Mouse (Mus musculus): Measurements from ENCODE around the gene Ripply2. TPM values are rescaled to one million over a fixed set of nuclear protein-coding genes. Genes with fewer than 3 reads are reported as not detected.
"Not testable (repeated sequence)": the region's sequence is repeated elsewhere in the genome, so short reads cannot be mapped to it uniquely, and the experiment has no call there.

Ripply2 gene
- polyA plus RNA-seq (2016; fragmentation: Nextera tagmentation; extraction: Ambion mirVana): 2.2 and 2.6 TPM in 2 replicates

GRCm38 (mm10) chr9:87015288-87015937 lies at the start of gene Ripply2:
Ripply2 (plus strand) TSS chr9:87015537.
- under 1% methylated on average over 65 of the region's 71 CpGs for WGBS
- ATAC-seq (ENCODE audit: low FRiP score, low read depth): peak; percentile 80

DNA sequence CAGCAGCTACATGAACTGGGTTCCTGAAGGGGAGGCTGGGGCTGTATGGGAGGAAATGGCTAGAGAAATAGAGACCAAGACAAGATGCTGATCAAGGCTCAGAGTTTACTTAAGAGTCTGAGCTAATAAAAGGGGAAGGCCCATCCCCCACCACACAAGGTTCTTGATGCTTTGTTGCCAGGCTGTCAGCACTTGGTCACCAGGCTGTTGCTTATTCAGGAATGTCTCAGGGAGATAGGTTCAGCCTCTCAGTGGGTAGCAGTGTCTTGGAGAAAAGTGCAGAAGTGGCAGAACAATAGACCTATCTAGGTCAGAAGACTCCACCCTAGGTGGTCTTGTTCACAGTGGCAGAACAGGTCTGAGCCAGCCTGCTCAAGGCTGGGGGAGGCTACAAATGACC lies 42.9 kb upstream of the Ripply2 start:
- not testable (repeated sequence) for H3K4me2 ChIP-seq (replicated peaks); H3K9me3 ChIP-seq; H3K27ac ChIP-seq (replicated peaks); H3K4me1 ChIP-seq; H3K4me3 ChIP-seq; H3K36me3 ChIP-seq; H3K27me3 ChIP-seq; ATAC-seq (ENCODE audit: low FRiP score, low read depth); H3K9ac ChIP-seq (replicated peaks)

More at GRCm38 (mm10) chr9:87015288-87015937, at the start of gene Ripply2:
- Histone ChIP-seq H3K9ac (replicated peaks) (peak within 1 kb of the TSS; percentile 65), H3K36me3 (no peaks in the 10 kb centered on the region), H3K27me3 (peaks cover 33% of the 10 kb centered on the region), H3K27ac (replicated peaks) (0 out of 2 replicates have a peak within 1 kb of the TSS, but pooled peaks have one; percentile 12), H3K4me1 (peaks cover 9% of the 10 kb centered on the region; the same call in 1 of the 2 replicates), H3K4me2 (replicated peaks) (peak within 1 kb of the TSS; percentile 86), H3K9me3 (no peaks in the 10 kb centered on the region), H3K4me3 (peak within 1 kb of the TSS; percentile 54)

DNA sequence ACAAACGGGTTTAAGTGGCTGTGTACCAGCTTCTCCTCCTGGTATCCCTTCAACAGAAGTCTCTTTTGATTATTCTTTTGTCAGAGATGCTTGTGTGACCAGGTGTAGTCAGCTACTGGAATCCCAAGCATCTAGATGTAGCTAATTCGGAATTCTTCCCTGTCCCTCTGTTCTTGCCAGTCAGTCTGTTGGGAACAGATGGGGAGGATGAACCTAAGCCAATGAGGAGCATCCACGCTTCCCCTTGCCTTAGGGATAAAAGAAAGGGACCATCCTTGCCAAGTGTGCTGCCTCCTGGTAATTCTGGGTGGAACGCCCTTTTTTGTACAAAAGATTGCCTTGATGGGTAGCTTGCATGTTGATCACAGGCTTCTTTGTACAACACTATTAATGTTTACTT lies 41.8 kb upstream of the Ripply2 start:
- ATAC-seq (ENCODE audit: low FRiP score, low read depth): no peak
- Histone ChIP-seq H3K27me3 (no peaks in the 10 kb centered on the region), H3K27ac (replicated peaks) (no peak overlapping the region), H3K4me3 (no peak overlapping the region), H3K4me2 (replicated peaks) (no peak overlapping the region), H3K36me3 (no peaks in the 10 kb centered on the region), H3K9me3 (no peaks in the 10 kb centered on the region), H3K9ac (replicated peaks) (no peak overlapping the region), H3K4me1 (no peaks in the 10 kb centered on the region)
- WGBS: 72% methylated on average over 4 of the region's 4 CpGs

DNA sequence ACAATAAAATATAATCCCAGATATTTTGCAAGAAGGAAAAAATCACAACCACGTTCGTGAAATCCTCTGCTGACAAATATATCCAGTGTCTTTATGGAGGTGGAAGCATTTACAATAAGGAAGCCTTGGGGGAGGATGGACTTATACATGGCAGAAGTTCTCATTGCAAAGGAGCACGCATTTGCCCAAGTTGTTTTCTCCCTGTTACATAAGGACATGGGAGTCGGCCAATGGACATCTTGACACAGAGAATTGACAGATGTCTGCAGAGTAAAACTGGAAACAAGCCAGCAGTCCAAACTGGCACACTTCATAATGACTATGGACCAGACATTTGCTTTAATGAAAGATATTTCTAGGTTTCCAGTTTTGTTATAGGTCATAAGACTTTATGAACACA lies 38.4 kb upstream of the Ripply2 start:
- WGBS: 87% methylated on average over 4 of the region's 4 CpGs
- H3K9ac ChIP-seq (replicated peaks): no peak overlapping the region
- H3K36me3 ChIP-seq: no peaks in the 10 kb centered on the region
- H3K4me1 ChIP-seq: no peaks in the 10 kb centered on the region
- H3K27me3 ChIP-seq: no peaks in the 10 kb centered on the region
- no peak for ATAC-seq (ENCODE audit: low FRiP score, low read depth)
- no peaks in the 10 kb centered on the region for H3K9me3 ChIP-seq
- H3K27ac ChIP-seq (replicated peaks): no peak overlapping the region
- H3K4me2 ChIP-seq (replicated peaks): no peak overlapping the region
- H3K4me3 ChIP-seq: no peak overlapping the region

GRCm38 (mm10) chr9:86978257-86978907 lies 37.0 kb upstream of the Ripply2 start:
- H3K9ac ChIP-seq (replicated peaks): no peak overlapping the region
- no peak overlapping the region for H3K27ac ChIP-seq (replicated peaks)
- no peak for ATAC-seq (ENCODE audit: low FRiP score, low read depth)
- no peaks in the 10 kb centered on the region for H3K9me3 ChIP-seq
- H3K27me3 ChIP-seq: no peaks in the 10 kb centered on the region
- H3K36me3 ChIP-seq: no peaks in the 10 kb centered on the region
- no peak overlapping the region for H3K4me3 ChIP-seq
- no peaks in the 10 kb centered on the region for H3K4me1 ChIP-seq
- WGBS: 81% methylated on average over 7 of the region's 7 CpGs
- H3K4me2 ChIP-seq (replicated peaks): no peak overlapping the region

GRCm38 (mm10) chr9:86980048-86980447 lies 35.3 kb upstream of the Ripply2 start:
- Histone ChIP-seq H3K9me3 (no peaks in the 10 kb centered on the region), H3K36me3 (no peaks in the 10 kb centered on the region), H3K9ac (replicated peaks) (no peak overlapping the region), H3K27ac (replicated peaks) (no peak overlapping the region), H3K27me3 (no peaks in the 10 kb centered on the region), H3K4me2 (replicated peaks) (no peak overlapping the region), H3K4me1 (no peaks in the 10 kb centered on the region), H3K4me3 (no peak overlapping the region)
- no peak for ATAC-seq (ENCODE audit: low FRiP score, low read depth)

- no peak overlapping the region for H3K27ac ChIP-seq (replicated peaks)
- ATAC-seq (ENCODE audit: low FRiP score, low read depth): no peak
- no peaks in the 10 kb centered on the region for H3K36me3 ChIP-seq
- H3K9me3 ChIP-seq: no peaks in the 10 kb centered on the region
- H3K4me1 ChIP-seq: no peaks in the 10 kb centered on the region
- H3K4me2 ChIP-seq (replicated peaks): no peak overlapping the region
- H3K27me3 ChIP-seq: no peaks in the 10 kb centered on the region
- H3K9ac ChIP-seq (replicated peaks): no peak overlapping the region
- 54% methylated on average over 2 of the region's 2 CpGs for WGBS
- H3K4me3 ChIP-seq: no peak overlapping the region
Observed at GRCm38 (mm10) chr9:86980942-86981341, 34.4 kb upstream of the Ripply2 start.

- Histone ChIP-seq H3K27me3 (no peaks in the 10 kb centered on the region), H3K36me3 (no peaks in the 10 kb centered on the region), H3K4me2 (replicated peaks) (no peak overlapping the region), H3K9ac (replicated peaks) (no peak overlapping the region), H3K9me3 (no peaks in the 10 kb centered on the region), H3K27ac (replicated peaks) (no peak overlapping the region), H3K4me1 (no peaks in the 10 kb centered on the region), H3K4me3 (no peak overlapping the region)
- ATAC-seq (ENCODE audit: low FRiP score, low read depth): 0 out of 2 replicates have a peak, but pooled peaks have one; percentile 44
- 25% methylated on average over 10 of the region's 10 CpGs for WGBS
Observed at GRCm38 (mm10) chr9:86981551-86981950, 33.8 kb upstream of the Ripply2 start.

DNA sequence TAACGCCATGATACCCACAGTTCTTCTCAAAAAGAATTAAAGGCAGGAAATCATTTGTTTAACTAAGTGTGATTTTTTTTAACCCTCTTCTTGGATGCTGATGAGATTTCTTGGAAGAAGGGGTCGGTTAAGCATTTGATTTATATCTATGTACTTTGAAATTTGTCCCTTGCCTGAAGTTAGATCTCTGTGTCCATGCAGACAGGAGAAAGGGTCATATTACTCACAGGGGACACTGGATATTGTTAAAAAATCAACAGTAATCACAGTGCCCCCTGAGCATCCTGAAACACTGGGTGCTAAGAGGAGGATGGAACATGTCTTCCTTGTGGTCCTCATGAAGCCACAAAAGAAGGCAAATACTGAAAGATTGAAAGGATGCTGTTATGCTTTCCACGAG lies 30.8 kb upstream of the Ripply2 start:
- no peak for ATAC-seq (ENCODE audit: low FRiP score, low read depth)

DNA sequence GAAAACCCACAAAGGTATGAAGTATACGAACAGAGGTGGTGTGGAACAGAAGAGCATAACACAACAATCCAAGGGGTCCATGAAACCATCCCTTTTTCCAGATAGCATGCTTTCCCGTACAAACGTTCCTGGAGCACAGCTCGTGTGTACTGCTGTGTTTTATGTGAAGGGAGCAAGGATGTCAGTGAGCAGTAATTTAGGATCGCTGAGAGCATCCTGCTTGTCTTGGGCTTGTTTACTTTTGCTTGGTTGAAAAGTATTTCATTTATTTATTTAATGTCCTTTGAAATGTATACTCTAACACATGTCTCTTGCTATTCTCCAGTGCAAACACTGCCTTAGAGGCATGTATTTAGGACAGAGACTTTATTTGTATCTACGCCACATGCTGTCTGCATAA lies 30.2 kb upstream of the Ripply2 start:
- Histone ChIP-seq H3K9ac (replicated peaks) (no peak overlapping the region), H3K36me3 (no peaks in the 10 kb centered on the region), H3K27ac (replicated peaks) (no peak overlapping the region), H3K4me1 (no peaks in the 10 kb centered on the region), H3K4me2 (replicated peaks) (no peak overlapping the region), H3K4me3 (no peak overlapping the region), H3K27me3 (no peaks in the 10 kb centered on the region), H3K9me3 (no peaks in the 10 kb centered on the region)
- no peak for ATAC-seq (ENCODE audit: low FRiP score, low read depth)
- 81% methylated on average over 6 of the region's 6 CpGs for WGBS

More for the DNA sequence above, 30.8 kb upstream of the Ripply2 start:
- no peaks in the 10 kb centered on the region for H3K4me1 ChIP-seq
- no peaks in the 10 kb centered on the region for H3K27me3 ChIP-seq
- H3K4me2 ChIP-seq (replicated peaks): no peak overlapping the region
- H3K27ac ChIP-seq (replicated peaks): no peak overlapping the region
- H3K36me3 ChIP-seq: no peaks in the 10 kb centered on the region
- no peak overlapping the region for H3K4me3 ChIP-seq
- no peaks in the 10 kb centered on the region for H3K9me3 ChIP-seq
- H3K9ac ChIP-seq (replicated peaks): no peak overlapping the region
- WGBS: 84% methylated on average over 3 of the region's 3 CpGs

GRCm38 (mm10) chr9:86986703-86987296 lies 28.5 kb upstream of the Ripply2 start:
- Histone ChIP-seq H3K27me3 (no peaks in the 10 kb centered on the region), H3K9ac (replicated peaks) (no peak overlapping the region), H3K36me3 (no peaks in the 10 kb centered on the region), H3K9me3 (no peaks in the 10 kb centered on the region), H3K4me2 (replicated peaks) (no peak overlapping the region), H3K27ac (replicated peaks) (no peak overlapping the region), H3K4me1 (no peaks in the 10 kb centered on the region), H3K4me3 (no peak overlapping the region)
- 70% methylated on average over 7 of the region's 7 CpGs for WGBS
- ATAC-seq (ENCODE audit: low FRiP score, low read depth): no peak; the same call in 1 of the 2 replicates

- H3K9ac ChIP-seq (replicated peaks): no peak overlapping the region
- ATAC-seq (ENCODE audit: low FRiP score, low read depth): no peak
- H3K27ac ChIP-seq (replicated peaks): no peak overlapping the region
- no peak overlapping the region for H3K4me3 ChIP-seq
- no peak overlapping the region for H3K4me2 ChIP-seq (replicated peaks)
- no peaks in the 10 kb centered on the region for H3K9me3 ChIP-seq
- H3K36me3 ChIP-seq: no peaks in the 10 kb centered on the region
- no peaks in the 10 kb centered on the region for H3K4me1 ChIP-seq
- H3K27me3 ChIP-seq: no peaks in the 10 kb centered on the region
Observed at GRCm38 (mm10) chr9:86989822-86990221, 25.5 kb upstream of the Ripply2 start.

Measured in midbrain, embryonic 12.5 days (tissue).